Mouse (Mus musculus): ENCODE results near the gene Gm20388. TPM values are rescaled to one million over a fixed set of nuclear protein-coding genes. Genes with fewer than 3 reads are reported as not detected.

Gene Gm20388
- polyA plus RNA-seq, 1 experiment, result 23.9 TPM

- Histone ChIP-seq H3K27ac (ENCODE audit: insufficient read depth, low read length) (no peak overlapping the region), H3K4me1 (ENCODE audit: control insufficient read depth, insufficient read depth, low read length) (peaks cover 14% of the 10 kb centered on the region), H3K4me3 (ENCODE audit: insufficient read depth, low read length) (peak overlapping the region; percentile 35)
- TF ChIP-seq POLR2A (IDR thresholded peaks at IDR 0.05; ENCODE audit: extremely low read depth, insufficient read depth, low read length) (no peak), CTCF (IDR thresholded peaks at IDR 0.05; ENCODE audit: extremely low read depth, insufficient read depth, low read length) (no peak)
Measured at GRCm38 (mm10) chr8:120231870-120232269, 321.2 kb downstream of the Gm20388 start.

- H3K4me3 ChIP-seq (ENCODE audit: insufficient read depth, low read length), result peak overlapping the region; percentile 35
- H3K27ac ChIP-seq (ENCODE audit: insufficient read depth, low read length), result no peak overlapping the region
- H3K4me1 ChIP-seq (ENCODE audit: control insufficient read depth, insufficient read depth, low read length), result peaks cover 14% of the 10 kb centered on the region
- TF ChIP-seq CTCF (IDR thresholded peaks at IDR 0.05; ENCODE audit: extremely low read depth, insufficient read depth, low read length) (no peak), POLR2A (IDR thresholded peaks at IDR 0.05; ENCODE audit: extremely low read depth, insufficient read depth, low read length) (no peak)
Measured at GRCm38 (mm10) chr8:120232398-120232797, 321.8 kb downstream of the Gm20388 start.

GRCm38 (mm10) chr8:120232913-120233312, 322.3 kb downstream of the Gm20388 start:
- peak overlapping the region; percentile 35 for H3K4me3 ChIP-seq (ENCODE audit: insufficient read depth, low read length)
- no peak for TF ChIP-seq POLR2A (IDR thresholded peaks at IDR 0.05; ENCODE audit: extremely low read depth, insufficient read depth, low read length)
- TF ChIP-seq CTCF (IDR thresholded peaks at IDR 0.05; ENCODE audit: extremely low read depth, insufficient read depth, low read length), result no peak
- H3K27ac ChIP-seq (ENCODE audit: insufficient read depth, low read length), result no peak overlapping the region
- H3K4me1 ChIP-seq (ENCODE audit: control insufficient read depth, insufficient read depth, low read length), result peaks cover 14% of the 10 kb centered on the region

DNA sequence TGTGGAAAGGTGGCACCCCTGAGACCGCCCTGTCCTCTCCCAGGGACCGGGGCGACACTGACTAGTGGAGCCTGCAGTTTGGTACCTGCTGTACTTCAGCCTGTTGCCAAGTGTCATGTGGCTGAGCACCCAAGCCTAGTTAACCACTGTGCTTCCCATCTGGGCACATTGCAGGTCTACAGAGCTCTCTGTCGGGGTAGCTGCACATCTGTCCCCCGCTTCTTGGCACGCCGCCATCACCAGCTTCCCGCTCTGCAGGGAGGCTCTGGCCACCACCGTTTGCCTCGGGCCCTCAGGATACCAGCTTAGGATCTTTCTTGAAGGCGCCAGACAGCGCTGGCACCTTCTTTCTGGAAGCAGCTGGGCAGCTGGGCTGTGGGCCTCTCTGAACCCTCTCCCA, 323.8 kb downstream of the Gm20388 start:
- peaks cover 14% of the 10 kb centered on the region for H3K4me1 ChIP-seq (ENCODE audit: control insufficient read depth, insufficient read depth, low read length)
- TF ChIP-seq CTCF (IDR thresholded peaks at IDR 0.05; ENCODE audit: extremely low read depth, insufficient read depth, low read length), result no peak
- no peak for TF ChIP-seq POLR2A (IDR thresholded peaks at IDR 0.05; ENCODE audit: extremely low read depth, insufficient read depth, low read length)
- H3K27ac ChIP-seq (ENCODE audit: insufficient read depth, low read length), result no peak overlapping the region

GRCm38 (mm10) chr8:120234866-120235265, 324.2 kb downstream of the Gm20388 start:
- no peak overlapping the region for H3K4me3 ChIP-seq (ENCODE audit: insufficient read depth, low read length)
- no peak for TF ChIP-seq POLR2A (IDR thresholded peaks at IDR 0.05; ENCODE audit: extremely low read depth, insufficient read depth, low read length)
- no peak for TF ChIP-seq CTCF (IDR thresholded peaks at IDR 0.05; ENCODE audit: extremely low read depth, insufficient read depth, low read length)
- no peak overlapping the region for H3K27ac ChIP-seq (ENCODE audit: insufficient read depth, low read length)
- H3K4me1 ChIP-seq (ENCODE audit: control insufficient read depth, insufficient read depth, low read length), result peaks cover 14% of the 10 kb centered on the region

More for the DNA sequence above, 323.8 kb downstream of the Gm20388 start:
- no peak overlapping the region for H3K4me3 ChIP-seq (ENCODE audit: insufficient read depth, low read length)

GRCm38 (mm10) chr8:120243222-120243621, 332.6 kb downstream of the Gm20388 start:
- Histone ChIP-seq H3K4me3 (ENCODE audit: insufficient read depth, low read length) (no peak overlapping the region), H3K27ac (ENCODE audit: insufficient read depth, low read length) (no peak overlapping the region), H3K4me1 (ENCODE audit: control insufficient read depth, insufficient read depth, low read length) (no peaks in the 10 kb centered on the region)
- TF ChIP-seq POLR2A (IDR thresholded peaks at IDR 0.05; ENCODE audit: extremely low read depth, insufficient read depth, low read length), result no peak
- no peak for TF ChIP-seq CTCF (IDR thresholded peaks at IDR 0.05; ENCODE audit: extremely low read depth, insufficient read depth, low read length)

- H3K27ac ChIP-seq (ENCODE audit: insufficient read depth, low read length), result no peak overlapping the region
- TF ChIP-seq CTCF (IDR thresholded peaks at IDR 0.05; ENCODE audit: extremely low read depth, insufficient read depth, low read length), result no peak
- no peak for TF ChIP-seq POLR2A (IDR thresholded peaks at IDR 0.05; ENCODE audit: extremely low read depth, insufficient read depth, low read length)
- no peak overlapping the region for H3K4me3 ChIP-seq (ENCODE audit: insufficient read depth, low read length)
- no peaks in the 10 kb centered on the region for H3K4me1 ChIP-seq (ENCODE audit: control insufficient read depth, insufficient read depth, low read length)
Measured at GRCm38 (mm10) chr8:120243916-120244451, 333.3 kb downstream of the Gm20388 start.

DNA sequence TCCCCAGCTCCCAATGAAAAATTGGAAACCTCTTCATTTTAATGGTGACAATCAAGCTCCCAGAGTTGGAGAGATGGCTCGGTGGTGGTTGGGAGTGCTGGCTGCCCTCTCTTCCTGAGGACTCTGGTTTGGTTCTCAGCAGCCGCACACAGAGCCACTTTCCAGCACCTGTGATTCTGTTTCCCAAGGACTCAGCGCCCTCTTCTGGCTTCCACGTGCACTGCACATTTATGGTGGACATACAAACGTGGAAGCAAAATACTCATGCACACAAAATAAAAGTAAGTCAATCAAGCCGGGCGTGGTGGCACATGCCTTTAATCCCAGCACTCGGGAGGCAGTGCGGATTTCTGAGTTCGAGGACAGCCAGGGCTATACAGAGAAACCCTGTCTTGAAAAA, 333.9 kb downstream of the Gm20388 start:
- no peaks in the 10 kb centered on the region for H3K4me1 ChIP-seq (ENCODE audit: control insufficient read depth, insufficient read depth, low read length)
- TF ChIP-seq CTCF (IDR thresholded peaks at IDR 0.05; ENCODE audit: extremely low read depth, insufficient read depth, low read length), result no peak
- no peak overlapping the region for H3K27ac ChIP-seq (ENCODE audit: insufficient read depth, low read length)
- no peak overlapping the region for H3K4me3 ChIP-seq (ENCODE audit: insufficient read depth, low read length)

DNA sequence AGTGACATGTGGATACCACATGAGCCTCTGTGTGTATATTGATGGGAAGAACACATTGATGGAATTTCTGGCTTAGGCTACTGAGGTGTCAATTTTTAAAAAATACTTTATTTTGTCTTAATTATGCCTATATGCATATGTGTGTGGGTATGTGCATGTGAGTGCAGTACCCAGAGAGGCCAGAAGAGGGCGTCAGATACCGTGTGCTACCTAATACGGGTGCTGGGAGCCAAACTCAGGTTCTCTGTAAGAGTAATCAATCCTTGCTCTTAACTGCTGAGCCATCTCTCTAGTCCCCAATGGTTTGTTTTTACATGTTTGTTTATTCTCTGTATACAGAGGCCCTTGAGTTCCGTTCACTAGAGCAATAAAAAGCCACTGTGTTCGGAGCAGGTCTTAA, 337.0 kb downstream of the Gm20388 start:
- H3K4me3 ChIP-seq (ENCODE audit: insufficient read depth, low read length), result no peak overlapping the region
- TF ChIP-seq POLR2A (IDR thresholded peaks at IDR 0.05; ENCODE audit: extremely low read depth, insufficient read depth, low read length), result no peak
- TF ChIP-seq CTCF (IDR thresholded peaks at IDR 0.05; ENCODE audit: extremely low read depth, insufficient read depth, low read length), result peak; percentile 26; the same call in 1 of the 2 replicates
- no peak overlapping the region for H3K27ac ChIP-seq (ENCODE audit: insufficient read depth, low read length)
- H3K4me1 ChIP-seq (ENCODE audit: control insufficient read depth, insufficient read depth, low read length), result peaks cover 6% of the 10 kb centered on the region

- no peak overlapping the region for H3K4me3 ChIP-seq (ENCODE audit: insufficient read depth, low read length)
- TF ChIP-seq POLR2A (IDR thresholded peaks at IDR 0.05; ENCODE audit: extremely low read depth, insufficient read depth, low read length), result no peak
- no peak for TF ChIP-seq CTCF (IDR thresholded peaks at IDR 0.05; ENCODE audit: extremely low read depth, insufficient read depth, low read length)
- no peak overlapping the region for H3K27ac ChIP-seq (ENCODE audit: insufficient read depth, low read length)
- H3K4me1 ChIP-seq (ENCODE audit: control insufficient read depth, insufficient read depth, low read length), result peaks cover 6% of the 10 kb centered on the region
Measured at GRCm38 (mm10) chr8:120248031-120248430, 337.4 kb downstream of the Gm20388 start.

All from cortical plate, adult 2 months (tissue).